Mouse (Mus musculus) small intestine, adult 2 months (tissue): ENCODE results near the gene Ush1c. TPM values are rescaled to one million over a fixed set of nuclear protein-coding genes. Genes with fewer than 3 reads are reported as not detected.

Source experiments
- H3K27ac ChIP-seq: fragments of 200-500 bp; 2 replicates; pipeline ENCODE4 v1.5.1; 2012; ENCODE audit warnings: low read depth, low read length, control low read depth, inconsistent platforms; ENCODE audit not compliant: insufficient read depth
- H3K27me3 ChIP-seq: fragments of 200-500 bp; 2 replicates; pipeline ENCODE4 v1.6.1; 2012; ENCODE audit warnings: mild to moderate bottlenecking, moderate library complexity, low read length, inconsistent platforms; ENCODE audit not compliant: control insufficient read depth, insufficient read depth
- H3K36me3 ChIP-seq: fragments of 200-500 bp; 2 replicates; pipeline ENCODE4 v1.6.1; 2012; ENCODE audit warnings: mild to moderate bottlenecking, low read length, control low read depth, inconsistent platforms; ENCODE audit not compliant: control insufficient read depth, insufficient read depth
- H3K4me1 ChIP-seq: fragments of 200-500 bp; 2 replicates; pipeline ENCODE4 v1.6.1; 2012; ENCODE audit warnings: low read length, inconsistent platforms, mixed read lengths; ENCODE audit not compliant: control insufficient read depth, insufficient read depth, insufficient read length
- H3K4me3 ChIP-seq: fragments of 200-500 bp; 2 replicates; pipeline ENCODE4 v1.5.1; 2012; ENCODE audit warnings: low read depth, mild to moderate bottlenecking, control low read depth, inconsistent platforms, low read length, moderate library complexity
- CTCF ChIP-seq: fragments of 200-500 bp; IDR thresholded peaks from 2 replicates; pipeline ENCODE4 v1.5.1; 2012; ENCODE audit warnings: low read depth, mild to moderate bottlenecking, control low read depth, inconsistent platforms, low read length, moderate library complexity, mixed read lengths; ENCODE audit not compliant: insufficient replicate concordance, insufficient read length; ENCODE audit errors: extremely low read depth
- POLR2A ChIP-seq: fragments of 200-500 bp; IDR thresholded peaks from 2 replicates; pipeline ENCODE4 v1.6.1; 2012; ENCODE audit warnings: low read depth, mild to moderate bottlenecking, control low read depth, inconsistent platforms, low read length, moderate library complexity
- WGBS: fragments of 180-500 bp; shearing (Covaris S2); methylation state at CpG from one replicate; pipeline ENCODE4 v1.1.7; 2018; 5-methylcytosine and 5-hydroxymethylcytosine counted together
- polyA plus RNA-seq: library from polyadenylated mRNA; depleted of rRNA; stranded (reverse); fragments of >200 nt; gene quantifications from 2 replicates; pipeline ENCODE4 v1.2.3, GENCODE M21; 2012

Ush1c gene
- polyA plus RNA-seq, 1 experiment: 105 TPM

- Histone ChIP-seq H3K4me1 (no peaks in the 10 kb centered on the region), H3K36me3 (peaks cover 27% of the 10 kb centered on the region), H3K4me3 (no peak overlapping the region), H3K27me3 (no peaks in the 10 kb centered on the region), H3K27ac (no peak overlapping the region)
- TF ChIP-seq CTCF: no peak
- no peak for TF ChIP-seq POLR2A
- 88% methylated on average over 6 of the region's 6 CpGs for WGBS
Measured at GRCm38 (mm10) chr7:46210276-46210675, 28.0 kb downstream of the Ush1c start.

- H3K4me3 ChIP-seq: no peak overlapping the region
- 91% methylated on average over 8 of the region's 8 CpGs for WGBS
- H3K27me3 ChIP-seq: no peaks in the 10 kb centered on the region
- peaks cover 20% of the 10 kb centered on the region for H3K36me3 ChIP-seq
- H3K27ac ChIP-seq: no peak overlapping the region
- TF ChIP-seq CTCF: no peak
- no peak for TF ChIP-seq POLR2A
- H3K4me1 ChIP-seq: no peaks in the 10 kb centered on the region
Measured at GRCm38 (mm10) chr7:46208131-46208530, 30.2 kb downstream of the Ush1c start.

GRCm38 (mm10) chr7:46204775-46205174 is 33.5 kb downstream of the Ush1c start:
- Histone ChIP-seq H3K27me3 (no peaks in the 10 kb centered on the region), H3K4me1 (no peaks in the 10 kb centered on the region), H3K4me3 (no peak overlapping the region), H3K36me3 (peaks cover 19% of the 10 kb centered on the region), H3K27ac (no peak overlapping the region)
- TF ChIP-seq CTCF: no peak
- no peak for TF ChIP-seq POLR2A
- 77% methylated on average over 6 of the region's 6 CpGs for WGBS

GRCm38 (mm10) chr7:46204046-46204471 is 34.2 kb downstream of the Ush1c start:
- Histone ChIP-seq H3K4me3 (no peak overlapping the region), H3K27me3 (no peaks in the 10 kb centered on the region), H3K27ac (no peak overlapping the region), H3K4me1 (no peaks in the 10 kb centered on the region), H3K36me3 (peaks cover 24% of the 10 kb centered on the region)
- TF ChIP-seq CTCF (no peak), POLR2A (no peak)
- WGBS: 57% methylated on average over 11 of the region's 11 CpGs

DNA sequence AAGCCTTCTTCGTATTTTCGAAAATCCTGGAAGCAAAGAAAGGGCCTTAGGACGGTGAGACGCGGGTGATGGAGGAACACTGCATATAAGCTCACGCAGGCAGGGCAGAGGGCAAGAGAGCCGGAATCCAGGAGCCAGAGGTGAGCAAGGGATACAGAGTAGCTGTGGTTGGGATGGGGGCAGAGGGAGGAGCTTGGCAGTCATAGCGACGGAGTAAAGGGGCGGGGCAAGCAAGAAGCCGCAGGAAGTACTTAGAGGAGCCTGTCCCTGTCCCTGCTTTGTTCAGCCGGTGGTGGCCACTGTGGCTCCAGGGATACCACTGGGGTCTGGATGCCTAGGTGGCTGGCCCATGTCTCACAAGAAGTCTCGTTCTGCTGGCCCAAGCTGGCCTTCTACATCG is 36.7 kb downstream of the Ush1c start:
- no peak overlapping the region for H3K27ac ChIP-seq
- H3K36me3 ChIP-seq: peaks cover 34% of the 10 kb centered on the region
- TF ChIP-seq CTCF (no peak), POLR2A (no peak)
- H3K4me3 ChIP-seq: no peak overlapping the region
- no peaks in the 10 kb centered on the region for H3K27me3 ChIP-seq
- H3K4me1 ChIP-seq: no peaks in the 10 kb centered on the region
- WGBS: 59% methylated on average over 14 of the region's 14 CpGs

DNA sequence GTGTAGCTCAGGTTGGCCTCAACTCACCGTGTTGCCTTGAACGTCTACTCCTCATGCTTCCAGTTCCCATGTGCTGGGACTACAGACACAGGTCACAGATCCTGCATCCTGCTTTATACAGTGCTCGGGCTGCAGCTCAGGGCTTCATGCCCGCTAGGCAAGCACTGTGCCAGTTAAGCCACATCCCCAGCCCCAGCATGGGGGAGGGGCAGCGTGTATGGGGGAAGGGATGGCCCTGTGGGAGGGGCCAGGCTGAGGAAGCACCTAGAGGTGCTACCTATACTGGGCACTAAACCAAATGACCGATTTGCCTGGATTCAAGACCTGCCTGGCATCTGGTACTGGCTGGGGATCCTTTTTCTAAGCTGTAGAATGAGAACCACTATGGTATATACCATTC is 38.3 kb downstream of the Ush1c start:
- Histone ChIP-seq H3K4me3 (no peak overlapping the region), H3K4me1 (no peaks in the 10 kb centered on the region), H3K27me3 (no peaks in the 10 kb centered on the region), H3K36me3 (peaks cover 37% of the 10 kb centered on the region), H3K27ac (no peak overlapping the region)
- TF ChIP-seq CTCF (no peak), POLR2A (no peak)
- 70% methylated on average over 6 of the region's 6 CpGs for WGBS

DNA sequence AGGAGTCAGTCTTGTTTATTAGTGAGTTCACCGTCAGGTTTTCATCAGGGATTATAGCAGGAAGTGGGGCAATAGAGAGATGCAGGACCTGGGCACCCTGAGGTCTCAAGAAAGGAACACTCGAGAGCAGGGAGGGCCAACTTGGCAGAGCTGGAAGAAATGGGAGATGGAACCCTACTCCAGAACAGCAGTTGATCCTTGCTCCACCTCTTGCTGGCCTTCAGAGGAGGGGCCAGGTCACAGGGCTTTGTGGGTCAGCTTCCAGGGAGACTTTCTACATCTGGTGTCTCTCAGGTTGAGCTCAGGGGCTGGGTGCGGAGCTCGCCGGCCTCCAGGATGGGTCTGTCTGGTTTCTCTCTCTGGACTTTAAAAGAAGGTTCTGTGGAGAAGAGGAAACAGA is 42.9 kb downstream of the Ush1c start:
- H3K4me1 ChIP-seq: no peaks in the 10 kb centered on the region
- no peak overlapping the region for H3K27ac ChIP-seq
- TF ChIP-seq POLR2A (no peak), CTCF (no peak)
- H3K27me3 ChIP-seq: no peaks in the 10 kb centered on the region
- WGBS: 89% methylated on average over 5 of the region's 5 CpGs
- H3K36me3 ChIP-seq: peaks cover 27% of the 10 kb centered on the region
- no peak overlapping the region for H3K4me3 ChIP-seq

GRCm38 (mm10) chr7:46184232-46184631 is 54.1 kb downstream of the Ush1c start:
- H3K36me3 ChIP-seq: no peaks in the 10 kb centered on the region
- peaks cover 13% of the 10 kb centered on the region for H3K27me3 ChIP-seq
- no peak overlapping the region for H3K4me3 ChIP-seq
- H3K27ac ChIP-seq: no peak overlapping the region
- TF ChIP-seq POLR2A (no peak), CTCF (no peak)
- 0 out of 2 replicates have a peak, but pooled peaks cover 4% of the 10 kb centered on the region for H3K4me1 ChIP-seq
